In the genomic region with DNA sequence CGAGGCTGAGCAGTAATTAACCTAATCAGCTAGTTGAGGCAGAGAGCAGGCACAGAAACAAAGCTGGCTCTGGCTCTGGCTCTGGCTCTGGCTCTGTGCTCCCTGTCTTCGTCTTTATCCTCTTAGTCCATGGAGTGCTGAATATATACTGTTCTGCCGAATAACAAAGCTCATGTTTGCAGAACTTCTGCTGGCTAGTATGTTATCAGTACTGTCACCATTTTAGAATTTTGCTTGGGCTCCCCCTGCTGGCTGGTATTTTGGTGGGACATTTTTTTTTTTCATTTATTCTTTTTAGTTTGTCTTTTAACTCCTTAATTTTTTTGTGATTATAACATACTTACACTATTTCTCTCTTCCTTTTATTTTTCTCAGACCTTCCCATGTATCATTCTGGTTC, we compare ENCODE assay signal across 9 mouse cellular contexts.
A peak's percentile ranks its signal among the peaks of the same experiment; 100 is the strongest.
DNase-seq lines count a peak whose midpoint lies in the region; ATAC-seq and TF ChIP-seq lines count a peak whose summit lies in the region.
"Had no signal": no experiment of that assay in that cellular context is flagged by ENCODE, and none has a peak within 500 bp of the region (broad histone marks: within the 10 kb centered on the region; RNA-seq: fewer than 3 reads in every experiment).

No protein-coding gene starts in this region.

- no peaks in the 10 kb centered on the region for H3K9me3 ChIP-seq in forebrain, embryonic 11.5 days (ENCODE audit: control insufficient read depth, low read length)

- 67% methylated on average over 3 of the region's 3 CpGs for WGBS in forebrain, embryonic 11.5 days

- peak; percentile 43 to 67 for DNase-seq in layer of hippocampus, adult 2 months (ENCODE audit: low spot score in 2 of 2)
- DNase-seq in layer of hippocampus, adult 9-10 months (ENCODE audit: low spot score) = no peak
- peak; percentile 26 for DNase-seq in ES-CJ7 (ENCODE audit: low read depth, low spot score)
- peak; percentile 53 to 66 for DNase-seq in adrenal gland, postnatal 36 days
- DNase-seq in gastrocnemius, postnatal 25 days = peak; percentile 7
- DNase-seq in kidney, postnatal 4 days = peak; percentile 76 to 78
- DNase-seq in retina, embryonic 14.5 days (ENCODE audit: low spot score) = peak; percentile 52
- DNase-seq in forebrain, embryonic 11.5 days (ENCODE audit: low spot score) = no peak

- no peak overlapping the region for H3K4me2 ChIP-seq in forebrain, embryonic 11.5 days (ENCODE audit: low read depth, low read length, severe bottlenecking)

- ATAC-seq in forebrain, embryonic 11.5 days (replicated peaks; ENCODE audit: low FRiP score) = no peak; the same call in 1 of the 2 replicates

- no peaks in the 10 kb centered on the region for H3K27me3 ChIP-seq in forebrain, embryonic 11.5 days (ENCODE audit: control insufficient read depth, insufficient read depth, low read length)

- H3K9ac ChIP-seq in forebrain, embryonic 11.5 days (ENCODE audit: low read length) = no peak overlapping the region

- TF ChIP-seq CTCF in layer of hippocampus, adult 2 months (conservative IDR thresholded peaks at IDR 0.05) = peak; percentile 83

- no peaks in the 10 kb centered on the region for H3K4me1 ChIP-seq in forebrain, embryonic 11.5 days (replicated peaks; ENCODE audit: control insufficient read depth, insufficient read depth, low read length)

- H3K36me3 ChIP-seq in forebrain, embryonic 11.5 days (ENCODE audit: control insufficient read depth, insufficient read depth, low read length) = no peaks in the 10 kb centered on the region

- H3K4me3 ChIP-seq in layer of hippocampus, adult 2 months = no peak overlapping the region
- no peak overlapping the region for H3K4me3 ChIP-seq in forebrain, embryonic 11.5 days (ENCODE audit: low read depth, low read length)

- H3K27ac ChIP-seq in layer of hippocampus, adult 2 months = no peak overlapping the region
- no peak overlapping the region for H3K27ac ChIP-seq in forebrain, embryonic 11.5 days (ENCODE audit: low read depth, low read length)
- H3K27ac ChIP-seq: macrophage had no signal

Comparison
In these comparisons a context has a peak if more than half of its experiments do, and no peak if none do; other contexts are left out.
1. DNase-seq: peak in layer of hippocampus, adult 2 months (2 of 2), ES-CJ7 (single experiment), adrenal gland, postnatal 36 days (2 of 2), gastrocnemius, postnatal 25 days (single experiment), kidney, postnatal 4 days (2 of 2) and retina, embryonic 14.5 days (single experiment); none in layer of hippocampus, adult 9-10 months (single experiment) and forebrain, embryonic 11.5 days (single experiment).